Mouse (Mus musculus) ovary, postnatal 14 days (tissue): Measurements from ENCODE around the gene Nt5e.
"Not testable (repeated sequence)": the region's sequence is repeated elsewhere in the genome, so short reads cannot be mapped to it uniquely, and the experiment has no call there.

ENCODE experiments used
- DNase-seq: peaks from one replicate; pipeline ENCODE4 v3.0.0; 2022; ENCODE audit warnings: low spot score

Nt5e gene

DNA sequence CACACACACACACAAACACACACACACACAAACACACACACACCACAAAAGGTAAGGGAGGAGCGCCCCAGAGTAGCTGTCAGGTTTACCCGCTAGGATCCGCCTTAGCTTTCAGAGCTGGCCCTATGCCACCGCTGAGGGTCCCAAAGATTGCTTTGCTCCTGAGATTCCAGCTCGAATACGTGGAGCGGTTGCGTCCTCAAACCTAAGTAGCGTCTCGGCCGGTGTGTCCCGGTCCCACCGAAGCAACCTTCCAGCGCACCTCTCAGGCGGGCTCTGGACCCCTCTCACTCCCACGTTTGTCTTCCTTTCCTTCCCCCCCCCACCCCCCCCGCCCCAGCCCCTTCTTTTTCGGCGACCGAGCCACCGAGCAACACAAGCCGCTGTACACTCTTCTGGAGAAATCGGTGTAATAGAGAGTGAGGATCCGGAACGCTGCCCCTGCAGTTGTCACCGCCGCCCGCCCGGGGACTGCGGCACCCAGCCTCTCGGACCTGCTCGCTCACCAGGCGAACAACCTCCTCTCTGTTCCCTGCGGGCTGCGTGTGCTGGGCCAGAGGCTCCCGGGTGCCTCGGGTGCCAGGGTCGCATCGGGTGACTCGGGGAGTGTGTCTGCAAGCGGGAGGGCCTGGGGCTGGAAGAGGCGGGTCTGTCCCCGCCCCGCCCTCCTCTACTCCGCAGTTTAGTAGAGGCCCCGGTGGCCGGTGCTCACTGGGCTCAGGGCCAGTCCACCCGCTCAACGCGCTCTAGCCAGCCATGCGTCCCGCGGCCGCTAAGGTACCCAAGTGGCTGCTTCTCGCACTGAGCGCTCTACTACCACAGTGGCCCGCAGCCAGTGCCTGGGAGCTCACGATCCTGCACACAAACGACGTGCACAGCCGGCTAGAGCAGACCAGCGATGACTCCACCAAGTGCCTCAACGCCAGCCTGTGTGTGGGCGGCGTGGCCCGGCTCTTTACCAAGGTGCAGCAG lies at the start of gene Nt5e:
Gene Nt5e (plus strand): TSS at position 268 of the 972 bp plus-strand sequence.
- peak; percentile 47 for DNase-seq

DNA sequence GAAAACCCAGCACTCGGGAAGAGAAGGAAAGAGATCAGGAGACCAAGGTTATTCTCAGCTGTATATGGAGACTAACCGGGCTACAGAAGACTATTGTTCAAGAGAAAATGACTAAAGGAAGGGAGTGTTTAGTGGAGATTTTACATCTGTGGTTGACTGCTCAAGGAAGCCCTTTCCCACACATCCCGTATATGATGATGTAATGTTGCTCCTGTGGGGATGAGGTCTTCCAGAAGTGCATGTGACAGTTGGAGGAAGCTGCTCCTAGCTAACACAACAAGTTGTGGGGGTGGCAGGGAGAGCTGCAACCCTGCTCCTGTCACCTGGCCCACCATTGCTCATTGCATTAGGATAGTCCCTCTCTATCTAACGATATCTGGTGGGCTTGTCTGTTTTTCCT lies 49.4 kb upstream of the Nt5e start:
- DNase-seq = no peak

DNA sequence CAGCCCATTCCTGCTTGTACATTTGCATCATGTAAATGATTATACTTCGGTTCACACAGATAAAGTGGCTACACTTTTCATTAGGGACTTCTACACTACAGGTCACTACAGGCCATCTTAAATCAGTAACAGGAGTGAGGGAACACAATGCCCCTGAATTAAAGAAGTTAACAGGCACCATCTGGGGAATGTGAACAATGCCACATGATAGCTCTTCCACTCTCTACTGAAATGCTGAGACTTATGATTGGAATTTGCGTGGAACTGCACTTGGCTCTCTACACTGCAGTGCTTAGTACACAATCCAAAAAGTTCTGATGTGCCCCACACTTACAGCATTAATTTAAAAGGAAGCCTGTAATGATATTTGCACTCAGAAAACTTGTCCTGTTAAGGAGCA lies 47.3 kb upstream of the Nt5e start:
- no peak for DNase-seq

DNA sequence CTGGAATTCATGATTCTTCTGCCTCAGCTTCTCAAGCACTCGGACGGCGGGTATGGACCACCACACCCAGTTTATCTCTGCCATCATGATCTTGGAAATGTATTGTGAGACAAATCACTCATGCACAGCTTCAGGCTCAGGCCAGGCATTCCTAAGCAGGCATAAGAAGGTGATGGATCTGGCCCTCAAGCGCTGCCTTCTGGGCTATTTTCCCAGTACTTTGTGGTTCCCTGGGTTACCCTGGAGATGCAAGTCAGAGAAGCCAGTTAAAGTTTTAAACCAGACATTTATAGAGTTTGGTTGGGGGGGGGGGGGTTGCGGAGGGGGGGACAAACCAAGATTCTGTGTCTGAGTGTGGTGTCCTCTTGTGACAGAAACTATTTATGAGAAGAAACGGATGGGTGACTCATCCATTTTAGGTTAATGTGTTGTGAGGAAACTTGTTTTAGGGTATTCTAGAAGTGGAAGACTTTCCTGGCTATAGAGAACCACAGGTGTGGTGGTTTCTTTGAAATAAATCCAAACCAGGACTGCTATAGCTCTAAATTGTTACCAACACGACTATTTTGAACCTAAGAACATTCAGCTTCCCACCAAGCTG lies 37.3 kb upstream of the Nt5e start:
- no peak for DNase-seq

DNA sequence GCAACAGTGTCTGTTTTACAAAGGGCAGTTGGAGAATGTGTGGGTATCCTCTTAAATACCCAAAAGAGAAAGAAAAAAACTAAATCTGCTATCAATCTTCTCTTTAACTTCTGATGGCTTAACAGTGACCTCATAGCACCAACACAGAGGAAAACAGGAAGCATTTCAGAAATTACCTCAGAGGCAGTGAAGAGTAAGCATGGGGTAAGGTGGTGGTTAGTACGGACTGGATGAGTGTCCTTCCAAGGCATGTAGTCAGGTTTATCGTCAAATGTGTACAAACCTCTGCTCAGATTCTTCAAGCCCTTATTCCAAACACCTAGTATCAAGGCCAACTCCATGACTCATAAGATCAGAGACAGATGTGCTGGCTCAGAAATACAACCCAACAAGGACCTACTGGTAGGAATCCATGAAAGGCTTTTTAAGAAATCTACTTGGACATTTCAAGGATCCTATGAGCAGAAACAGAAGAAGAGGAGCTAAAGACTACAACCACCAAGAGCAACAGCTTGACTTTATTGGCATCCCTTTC lies 34.1 kb upstream of the Nt5e start:
- no peak for DNase-seq

DNA sequence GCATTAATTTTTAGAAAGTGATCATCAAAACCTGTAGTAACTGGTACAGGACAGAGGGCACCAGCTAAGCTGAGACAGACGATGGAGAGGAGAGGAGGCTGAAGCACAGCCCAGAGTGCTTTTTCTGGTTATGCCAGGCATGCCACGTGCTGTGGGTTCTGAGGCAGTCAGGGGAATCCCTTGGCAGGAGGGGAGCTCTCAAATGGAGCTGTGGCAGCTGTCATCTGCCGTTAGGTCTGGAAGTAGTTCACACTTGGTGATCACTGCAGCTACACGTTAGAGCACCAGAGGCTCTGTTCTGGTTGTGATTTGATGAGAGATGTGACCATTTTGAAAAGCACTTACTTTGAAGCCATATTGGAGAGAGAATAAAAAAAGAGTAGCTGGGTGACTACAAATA lies 31.2 kb upstream of the Nt5e start:
- DNase-seq = no peak

DNA sequence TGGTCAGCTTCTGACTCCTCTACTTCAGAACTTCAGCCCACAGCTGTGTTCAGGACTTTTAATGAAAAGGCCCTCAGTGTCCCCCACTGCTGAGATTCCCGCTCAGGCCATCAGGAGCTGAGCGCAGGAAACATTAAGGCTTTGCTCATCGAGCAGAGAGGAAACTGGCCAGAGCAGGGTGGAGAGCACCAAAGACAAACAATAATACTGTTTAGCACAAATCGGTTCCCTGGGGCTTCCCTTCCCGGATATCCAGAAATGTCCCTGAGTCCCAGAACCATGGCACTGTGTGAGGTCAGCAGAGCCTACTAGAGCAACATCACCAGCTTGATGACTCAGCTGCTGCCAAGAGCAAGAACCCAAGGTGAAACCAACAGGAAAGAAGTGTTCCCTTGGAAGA lies 30.7 kb upstream of the Nt5e start:
- no peak for DNase-seq

DNA sequence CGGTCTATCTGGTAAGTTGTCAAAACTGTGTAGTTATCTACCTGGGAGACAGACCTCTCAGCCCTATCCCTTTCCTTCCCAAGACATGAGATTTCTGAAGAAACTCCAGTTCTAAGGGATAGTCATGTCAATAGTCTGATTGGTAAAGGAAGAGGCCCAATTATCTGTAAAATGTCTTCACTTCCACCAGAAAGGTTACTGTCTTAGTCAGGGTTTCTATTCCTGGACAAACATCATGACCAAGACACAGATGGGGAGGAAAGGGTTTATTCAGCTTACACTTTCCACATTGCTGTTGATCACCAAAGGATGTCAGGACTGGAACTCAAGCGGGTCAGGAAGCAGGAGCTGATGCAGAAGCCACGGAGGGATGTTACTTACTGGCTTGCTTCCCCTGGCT lies 29.8 kb upstream of the Nt5e start:
- not testable (repeated sequence) for DNase-seq

DNA sequence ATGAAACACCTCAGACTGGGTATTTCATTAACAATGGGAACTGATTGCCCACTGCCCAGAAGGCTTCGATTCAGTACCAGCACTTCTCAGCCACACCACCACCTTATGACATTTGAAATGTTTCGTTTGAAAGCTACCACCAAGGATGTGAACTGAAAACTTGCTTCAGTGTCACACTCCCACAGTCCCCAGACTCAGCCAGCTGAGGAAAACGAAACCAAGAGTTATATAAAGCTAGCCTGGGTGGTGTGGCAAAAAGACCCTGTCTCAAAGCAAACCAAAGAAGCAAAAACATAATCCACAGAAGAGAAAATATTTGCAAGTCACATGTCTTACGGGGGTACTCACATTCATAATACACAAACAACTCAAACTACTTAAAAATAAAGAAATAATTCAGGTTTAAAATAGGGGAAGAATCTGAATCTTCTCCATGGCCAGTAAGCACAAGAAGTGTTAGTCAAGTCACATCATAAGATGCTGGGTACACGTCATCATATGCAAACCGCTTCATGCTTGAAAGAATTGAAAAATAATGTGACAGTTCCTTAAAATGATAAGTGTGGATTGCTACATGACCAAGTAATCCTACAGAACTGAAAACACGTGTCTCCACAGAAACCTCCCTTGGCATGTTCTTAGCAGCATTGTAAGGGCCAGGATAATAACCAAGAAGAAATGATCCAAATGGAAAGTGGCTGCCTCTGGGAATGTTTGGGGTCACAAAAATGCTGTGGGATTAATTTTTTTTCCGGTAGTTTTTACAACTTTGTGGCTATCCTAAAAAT lies 28.9 kb upstream of the Nt5e start:
- no peak for DNase-seq

DNA sequence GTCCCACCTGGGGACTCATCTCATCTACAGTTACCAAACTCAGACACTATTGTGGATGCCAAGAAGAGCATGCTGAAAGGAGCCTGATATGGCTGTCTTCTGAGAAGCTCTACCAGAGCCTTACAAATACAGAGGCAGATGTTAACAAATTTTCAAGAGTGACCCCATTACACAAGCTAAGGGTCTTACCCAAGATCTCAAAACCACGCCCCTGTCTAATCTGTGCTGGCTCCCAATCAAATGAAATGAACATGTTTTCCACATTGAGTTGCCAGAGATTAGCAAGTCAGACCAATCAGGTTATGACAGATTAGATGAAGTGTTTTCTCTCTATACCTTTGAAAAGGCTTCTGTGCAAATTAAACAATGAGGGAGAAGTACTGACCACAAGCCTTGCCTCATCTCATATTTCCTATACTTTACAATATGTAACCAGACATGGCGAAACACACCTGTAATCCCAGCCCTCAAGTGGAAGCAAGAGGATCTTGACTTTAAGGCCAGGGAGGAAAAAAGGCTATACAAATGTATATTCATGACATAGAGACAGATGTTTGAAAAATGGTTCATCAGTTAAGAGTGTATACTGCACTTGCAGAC lies 19.9 kb upstream of the Nt5e start:
- DNase-seq = no peak

DNA sequence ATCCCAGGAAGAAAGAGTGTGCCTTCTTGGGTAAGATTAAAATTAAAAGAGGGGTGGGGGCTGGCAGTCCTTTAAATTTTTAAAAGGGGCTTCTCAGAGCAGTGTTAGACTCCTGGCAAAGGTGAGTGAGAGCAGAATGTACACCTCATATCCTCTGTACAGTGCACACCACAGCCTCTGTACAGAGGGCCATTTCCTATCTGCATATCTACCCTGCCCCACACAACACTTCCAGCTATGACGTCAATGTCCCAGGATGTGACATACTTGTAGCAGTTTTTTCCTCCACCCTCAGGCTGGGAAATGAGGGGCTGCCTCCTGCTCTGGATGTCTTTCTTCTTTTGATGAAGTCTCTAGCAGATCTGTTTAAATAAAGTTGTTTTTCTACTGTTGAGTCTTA lies 17.9 kb upstream of the Nt5e start:
- DNase-seq = no peak

DNA sequence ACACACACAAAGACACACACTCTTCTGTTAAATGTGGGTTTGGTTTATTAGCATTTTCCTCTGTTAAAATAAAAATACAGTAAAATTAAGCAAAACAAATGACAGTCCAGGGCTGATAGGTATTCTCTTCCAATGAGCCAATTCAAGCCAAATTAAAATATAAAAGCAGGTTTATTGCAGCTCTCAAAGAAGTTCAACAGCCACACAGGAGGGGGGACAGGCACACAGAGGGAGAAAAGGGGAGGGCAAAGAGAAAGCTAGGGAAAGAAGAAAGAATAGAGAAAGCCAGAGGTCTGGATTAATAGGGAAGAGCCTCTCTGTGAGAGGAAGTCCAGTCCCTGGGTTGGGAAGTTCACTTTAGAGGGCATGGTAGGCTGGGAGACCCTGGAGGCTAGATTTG lies 7.8 kb upstream of the Nt5e start:
- DNase-seq = no peak

DNA sequence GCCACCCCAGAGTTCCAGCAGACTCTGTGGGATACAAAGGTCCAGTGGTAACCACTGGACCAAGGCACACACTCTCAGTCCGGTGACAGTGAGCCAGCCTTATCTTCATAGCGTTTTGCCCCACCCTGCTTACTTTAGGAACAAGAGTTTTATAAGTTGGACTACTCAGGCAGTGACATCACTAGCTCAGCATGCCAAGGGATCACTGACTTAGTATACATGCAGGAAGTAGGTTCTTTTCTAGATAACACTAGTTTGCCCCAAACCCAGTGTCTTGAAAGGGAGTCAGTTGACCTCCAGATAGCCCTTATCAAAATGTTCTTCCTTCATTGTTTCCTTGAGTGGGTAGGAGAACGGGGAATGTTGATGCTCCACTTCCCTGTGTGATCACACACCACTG lies 2.4 kb upstream of the Nt5e start:
- no peak for DNase-seq

DNA sequence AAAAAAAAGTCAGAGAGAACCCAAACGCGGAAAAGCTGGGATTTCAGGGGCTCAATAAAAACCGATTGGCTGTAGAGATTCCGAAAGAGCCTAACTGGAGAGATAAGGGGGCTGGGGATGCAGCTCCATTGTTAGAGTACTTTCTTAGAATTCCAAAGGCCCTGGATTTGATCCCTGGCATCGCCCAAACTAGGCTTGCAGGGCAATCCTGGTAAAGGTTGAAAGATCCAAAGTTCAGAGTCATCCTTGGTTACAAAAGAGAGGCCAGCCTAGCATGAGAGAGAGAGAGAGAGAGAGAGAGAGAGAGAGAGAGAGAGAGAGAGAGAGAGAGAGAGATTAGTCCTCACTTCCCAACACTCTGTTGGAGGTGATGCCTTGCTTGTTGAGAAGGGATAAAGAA lies 1.7 kb downstream of the Nt5e start:
- no peak for DNase-seq

DNA sequence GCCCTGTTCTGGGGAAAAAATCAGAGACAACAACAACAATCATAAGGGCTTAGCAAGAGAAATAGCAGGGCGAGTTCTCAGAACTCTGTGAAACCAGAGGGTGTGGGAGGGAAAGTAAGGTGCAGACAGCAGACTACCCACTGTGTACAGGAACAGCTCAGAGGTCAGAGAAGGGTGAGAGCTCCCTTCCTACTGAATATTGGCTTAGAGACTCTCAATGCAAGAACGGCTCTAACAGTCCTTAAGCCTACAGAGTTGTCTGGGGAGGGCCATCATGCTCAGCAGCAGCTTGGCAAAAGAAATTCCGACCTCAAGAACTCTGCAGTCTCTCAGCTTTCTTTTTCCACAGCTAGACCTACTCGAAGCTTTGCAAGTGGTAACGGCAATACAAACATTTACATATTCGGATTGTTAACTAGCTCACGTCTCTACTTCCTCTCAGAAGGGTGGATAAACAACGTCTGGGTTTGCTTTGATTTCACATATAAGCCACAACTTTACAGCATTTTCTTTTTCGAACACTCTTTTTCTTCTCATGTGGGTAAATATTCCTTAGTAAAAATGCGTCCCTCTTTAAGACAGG lies 2.3 kb downstream of the Nt5e start:
- no peak for DNase-seq

DNA sequence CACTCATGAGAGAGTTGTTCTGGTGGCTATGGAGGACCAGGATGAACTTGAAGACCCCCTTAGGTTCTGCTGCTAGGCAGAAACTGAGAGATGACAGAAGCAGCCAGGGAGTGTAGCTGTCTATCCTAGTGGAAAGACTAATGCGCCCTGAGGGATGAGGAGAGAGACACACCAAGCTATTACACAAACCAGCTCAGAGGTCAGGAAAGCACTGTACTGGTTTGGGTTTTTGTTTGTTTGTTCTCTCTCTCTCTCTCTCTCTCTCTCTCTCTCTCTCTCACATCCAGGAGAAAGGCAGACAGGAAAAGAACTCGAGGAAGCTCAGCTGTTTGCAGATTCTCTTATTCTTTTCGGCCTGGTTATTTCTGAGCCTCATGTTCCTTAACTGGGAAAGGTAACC lies 3.3 kb downstream of the Nt5e start:
- no peak for DNase-seq

DNA sequence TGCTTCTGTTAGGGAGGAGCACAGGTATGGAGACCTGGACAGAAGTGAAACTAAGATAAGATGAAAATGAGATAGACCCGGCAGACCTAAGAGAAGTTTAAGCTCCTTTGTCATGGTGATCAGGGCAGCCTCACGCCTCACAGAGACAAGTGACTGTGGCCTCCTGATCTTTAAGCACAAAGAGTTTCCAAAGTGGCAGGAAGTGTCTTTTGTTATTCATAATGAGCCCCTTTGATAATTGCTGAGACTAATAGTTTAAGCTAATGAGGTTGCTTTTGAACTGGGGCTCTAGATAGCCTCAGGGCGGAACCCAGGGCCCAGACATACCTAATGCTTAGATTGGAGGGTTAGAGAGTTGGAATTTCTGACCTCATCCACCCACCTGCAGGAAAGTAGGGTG lies 5.5 kb downstream of the Nt5e start:
- DNase-seq = no peak

DNA sequence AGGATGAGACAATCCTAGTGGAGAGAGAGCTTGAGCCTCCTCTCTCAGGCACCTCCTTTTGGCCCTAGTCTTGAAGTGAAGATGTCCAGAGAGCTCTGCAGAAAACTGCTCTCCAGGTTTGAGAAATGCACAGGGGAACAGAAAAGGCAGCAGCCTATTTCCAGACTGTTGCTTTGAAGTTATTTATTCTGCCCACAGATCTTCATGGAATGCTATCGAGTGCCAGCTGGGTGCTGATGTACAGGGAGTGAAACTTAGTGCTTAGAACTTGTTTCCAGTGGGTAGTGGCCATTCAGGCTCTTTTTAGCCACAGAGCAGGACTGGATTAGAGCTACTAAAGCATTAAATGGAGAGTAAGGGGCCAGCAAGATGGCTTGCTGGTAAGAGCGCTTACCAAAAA lies 8.8 kb downstream of the Nt5e start:
- no peak for DNase-seq

DNA sequence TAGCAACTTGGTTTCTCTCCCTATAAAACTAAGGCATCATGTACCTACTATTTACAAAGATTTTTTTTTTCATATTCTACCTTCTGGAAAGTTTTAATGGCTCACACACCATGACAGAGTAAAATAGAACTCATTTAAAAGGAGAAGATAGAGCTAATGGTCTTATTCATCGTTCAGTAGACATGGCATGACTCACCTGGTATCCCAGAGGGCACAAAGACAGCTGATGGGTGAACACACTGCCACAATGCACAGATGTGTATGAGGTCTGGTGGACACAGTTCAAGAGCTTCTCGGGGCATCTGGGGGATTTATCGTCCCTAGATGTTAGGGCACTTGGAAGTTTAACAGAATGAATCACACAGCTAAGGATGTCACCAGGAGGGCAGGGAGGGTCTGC lies 13.8 kb downstream of the Nt5e start:
- no peak for DNase-seq

DNA sequence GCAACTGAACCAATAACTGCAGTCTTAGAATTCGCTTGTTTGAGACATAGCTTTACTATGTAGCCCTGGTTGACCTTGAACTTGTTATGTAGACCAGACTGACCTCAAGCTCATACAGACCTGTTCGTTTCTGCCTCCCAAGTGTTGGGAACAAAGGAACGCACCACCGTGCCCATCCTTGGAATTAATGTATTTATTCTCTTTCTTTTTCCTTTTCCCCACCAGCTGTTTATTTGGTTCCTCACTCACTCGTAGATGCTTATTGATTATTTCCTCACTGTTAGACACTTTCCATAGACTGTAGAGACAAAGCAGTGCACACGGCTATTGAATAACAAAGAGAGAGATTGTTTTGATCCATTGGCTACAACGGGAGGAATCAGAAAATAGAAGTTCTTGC lies 15.2 kb downstream of the Nt5e start:
- no peak for DNase-seq

DNA sequence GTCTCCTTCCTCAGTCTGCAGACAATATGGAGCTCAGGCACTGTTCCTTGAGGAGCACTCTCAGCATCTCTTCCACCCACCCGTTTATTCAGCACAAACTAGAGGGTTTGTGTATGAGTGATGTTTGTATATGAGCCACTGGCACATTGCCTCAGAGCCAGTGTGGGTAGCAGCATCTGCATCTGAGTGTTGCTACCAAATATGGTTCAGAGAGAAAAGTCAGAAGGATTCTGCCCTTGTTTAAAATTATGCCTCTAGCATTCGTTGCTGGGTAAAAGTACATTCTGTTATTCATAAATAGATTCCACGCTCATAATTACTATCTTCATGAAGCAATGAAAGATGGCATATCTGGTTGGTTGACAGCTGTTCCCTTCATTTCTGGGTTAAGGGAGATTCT lies 15.7 kb downstream of the Nt5e start:
- DNase-seq = no peak

DNA sequence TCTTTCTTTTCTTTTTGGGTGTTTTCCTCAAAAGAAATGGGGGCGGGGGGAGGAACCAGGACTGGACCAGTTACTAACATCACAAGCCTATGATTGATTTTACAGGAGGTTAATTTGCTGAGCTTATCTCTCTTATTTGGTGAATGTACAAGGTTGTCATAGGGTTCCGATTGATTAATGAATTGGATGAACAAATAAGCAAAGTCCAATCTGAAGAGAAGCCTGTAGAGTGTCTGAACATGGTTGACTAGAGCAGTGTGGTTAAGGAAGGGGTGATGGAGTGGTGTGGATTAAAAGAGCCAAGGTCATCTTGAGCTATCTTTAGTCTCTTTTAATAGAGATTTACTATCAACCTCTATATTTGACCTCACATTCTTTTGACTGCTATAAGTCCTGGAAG lies 17.4 kb downstream of the Nt5e start:
- no peak for DNase-seq
